Mouse (Mus musculus): ENCODE measurements around the gene Eif2s3x. TPM values are rescaled to one million over a fixed set of nuclear protein-coding genes. Genes with fewer than 3 reads are reported as not detected.

Gene Eif2s3x
- polyA plus RNA-seq, 1 experiment from 2014 or later = 126 TPM

DNA sequence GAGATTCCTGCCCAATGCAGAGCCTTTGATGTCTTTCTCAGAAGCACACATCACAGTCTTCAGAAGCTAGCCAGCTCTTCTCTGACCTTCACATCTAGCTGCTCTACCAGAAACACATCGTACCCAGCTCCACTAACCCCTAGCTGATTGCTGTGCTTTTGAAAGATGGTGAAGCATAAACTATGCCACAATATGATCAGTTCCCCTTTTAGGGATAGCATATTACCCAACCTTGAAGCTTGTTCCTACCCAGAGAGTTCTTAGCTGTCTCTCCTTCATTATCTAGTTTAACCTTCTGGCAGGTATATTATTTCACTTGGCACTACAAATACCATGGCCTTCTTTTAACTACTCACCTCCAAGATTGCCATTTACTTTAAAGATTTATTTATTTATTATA lies 72.6 kb downstream of the Eif2s3x start:
- H3K9ac ChIP-seq (ENCODE audit: low read length) = no peak overlapping the region
- H3K36me3 ChIP-seq (ENCODE audit: control insufficient read depth, insufficient read depth, low read length) = no peaks in the 10 kb centered on the region
- peaks cover 43% of the 10 kb centered on the region for H3K27me3 ChIP-seq (ENCODE audit: control insufficient read depth, insufficient read depth, low read length)
- H3K4me3 ChIP-seq (ENCODE audit: low read depth, low read length) = no peak overlapping the region
- DNase-seq (ENCODE audit: low spot score, missing footprints) (no peak), ATAC-seq (ENCODE audit: low FRiP score) (no peak)
- WGBS = 93% methylated on average over 1 of the region's 1 CpGs
- no peaks in the 10 kb centered on the region for H3K9me3 ChIP-seq (ENCODE audit: control insufficient read depth, low read length)
- no peak overlapping the region for H3K4me2 ChIP-seq
- no peaks in the 10 kb centered on the region for H3K4me1 ChIP-seq (ENCODE audit: control insufficient read depth, insufficient read depth, low read length)
- no peak overlapping the region for H3K27ac ChIP-seq (ENCODE audit: low read depth, low read length)

Other genes starting within 250 kb of the Eif2s3x start
- 0.07 TPM in 1 of 2 replicates, not detected in the other for gene AU015836, start 244.2 kb downstream of the Eif2s3x start, polyA plus RNA-seq (2014; fragmentation: Nextera tagmentation; extraction: Ambion mirVana)
- gene Zfx, start 89.2 kb downstream of the Eif2s3x start, polyA plus RNA-seq (2014; fragmentation: Nextera tagmentation; extraction: Ambion mirVana) = 28.6 and 31.0 TPM in 2 replicates
- 11.3 and 15.4 TPM in 2 replicates for gene Klhl15, start 21.7 kb upstream of the Eif2s3x start, polyA plus RNA-seq (2014; fragmentation: Nextera tagmentation; extraction: Ambion mirVana)
- gene Fam90a1b, start 153.9 kb upstream of the Eif2s3x start, polyA plus RNA-seq (2014; fragmentation: Nextera tagmentation; extraction: Ambion mirVana) = 0.18 TPM in 1 of 2 replicates, not detected in the other
- 111 and 119 TPM in 2 replicates for gene Apoo, start 154.3 kb upstream of the Eif2s3x start, polyA plus RNA-seq (2014; fragmentation: Nextera tagmentation; extraction: Ambion mirVana)